Mouse (Mus musculus): ENCODE results near the gene Casp2. TPM values are rescaled to one million over a fixed set of nuclear protein-coding genes. Genes with fewer than 3 reads are reported as not detected.
A peak's percentile ranks its signal among the peaks of the same experiment; 100 is the strongest.

Casp2 gene
- polyA plus RNA-seq, 1 experiment from 2014 or later: 23.4 TPM

GRCm38 (mm10) chr6:42325268-42325609 is 60.5 kb downstream of the Casp2 start:
- Histone ChIP-seq H3K27me3 (ENCODE audit: control insufficient read depth, insufficient read depth, low read depth, low read length) (peaks cover 53% of the 10 kb centered on the region), H3K27ac (ENCODE audit: low read length) (no peak overlapping the region), H3K4me3 (ENCODE audit: low read depth, low read length) (peak overlapping the region; percentile 45; the same call in 1 of the 2 replicates), H3K4me2 (ENCODE audit: low read depth, low read length) (peak overlapping the region; percentile 53; the same call in 1 of the 2 replicates), H3K9me3 (replicated peaks; ENCODE audit: control insufficient read depth, low read length) (no peaks in the 10 kb centered on the region), H3K4me1 (ENCODE audit: control insufficient read depth, low read depth, low read length) (no peaks in the 10 kb centered on the region; the same call in 1 of the 2 replicates), H3K36me3 (ENCODE audit: control insufficient read depth, insufficient read depth) (no peaks in the 10 kb centered on the region), H3K9ac (ENCODE audit: low read depth, low read length) (no peak overlapping the region)
- no peak for ATAC-seq (ENCODE audit: low read depth)
- 4% methylated on average over 7 of the region's 7 CpGs for WGBS (ENCODE audit: insufficient replicate concordance)

GRCm38 (mm10) chr6:42326509-42326908 is 61.7 kb downstream of the Casp2 start:
- Histone ChIP-seq H3K4me1 (ENCODE audit: control insufficient read depth, low read depth, low read length) (no peaks in the 10 kb centered on the region; the same call in 1 of the 2 replicates), H3K9me3 (replicated peaks; ENCODE audit: control insufficient read depth, low read length) (no peaks in the 10 kb centered on the region), H3K4me2 (ENCODE audit: low read depth, low read length) (no peak overlapping the region), H3K27ac (ENCODE audit: low read length) (no peak overlapping the region), H3K36me3 (ENCODE audit: control insufficient read depth, insufficient read depth) (no peaks in the 10 kb centered on the region), H3K4me3 (ENCODE audit: low read depth, low read length) (no peak overlapping the region), H3K27me3 (ENCODE audit: control insufficient read depth, insufficient read depth, low read depth, low read length) (peaks cover 45% of the 10 kb centered on the region), H3K9ac (ENCODE audit: low read depth, low read length) (no peak overlapping the region)
- 40% methylated on average over 3 of the region's 3 CpGs for WGBS (ENCODE audit: insufficient replicate concordance)
- no peak for ATAC-seq (ENCODE audit: low read depth)

GRCm38 (mm10) chr6:42328757-42329156 is 64.0 kb downstream of the Casp2 start:
- Histone ChIP-seq H3K4me1 (ENCODE audit: control insufficient read depth, low read depth, low read length) (no peaks in the 10 kb centered on the region; the same call in 1 of the 2 replicates), H3K27ac (ENCODE audit: low read length) (no peak overlapping the region), H3K9ac (ENCODE audit: low read depth, low read length) (no peak overlapping the region), H3K4me3 (ENCODE audit: low read depth, low read length) (no peak overlapping the region), H3K27me3 (ENCODE audit: control insufficient read depth, insufficient read depth, low read depth, low read length) (peaks cover 23% of the 10 kb centered on the region), H3K36me3 (ENCODE audit: control insufficient read depth, insufficient read depth) (no peaks in the 10 kb centered on the region), H3K4me2 (ENCODE audit: low read depth, low read length) (no peak overlapping the region), H3K9me3 (replicated peaks; ENCODE audit: control insufficient read depth, low read length) (no peaks in the 10 kb centered on the region)
- no peak for ATAC-seq (ENCODE audit: low read depth)
- 30% methylated on average over 3 of the region's 3 CpGs for WGBS (ENCODE audit: insufficient replicate concordance)

GRCm38 (mm10) chr6:42330216-42330615 is 65.4 kb downstream of the Casp2 start:
- H3K36me3 ChIP-seq (ENCODE audit: control insufficient read depth, insufficient read depth): no peaks in the 10 kb centered on the region
- no peak for ATAC-seq (ENCODE audit: low read depth)
- H3K4me2 ChIP-seq (ENCODE audit: low read depth, low read length): no peak overlapping the region
- H3K9me3 ChIP-seq (replicated peaks; ENCODE audit: control insufficient read depth, low read length): no peaks in the 10 kb centered on the region
- no peaks in the 10 kb centered on the region for H3K4me1 ChIP-seq (ENCODE audit: control insufficient read depth, low read depth, low read length)
- no peak overlapping the region for H3K9ac ChIP-seq (ENCODE audit: low read depth, low read length)
- H3K27me3 ChIP-seq (ENCODE audit: control insufficient read depth, insufficient read depth, low read depth, low read length): peaks cover 8% of the 10 kb centered on the region
- no peak overlapping the region for H3K27ac ChIP-seq (ENCODE audit: low read length)
- no peak overlapping the region for H3K4me3 ChIP-seq (ENCODE audit: low read depth, low read length)
- WGBS (ENCODE audit: insufficient replicate concordance): 62% methylated on average over 3 of the region's 3 CpGs

- H3K4me3 ChIP-seq (ENCODE audit: low read depth, low read length): no peak overlapping the region
- H3K27ac ChIP-seq (ENCODE audit: low read length): no peak overlapping the region
- 68% methylated on average over 3 of the region's 3 CpGs for WGBS (ENCODE audit: insufficient replicate concordance)
- no peaks in the 10 kb centered on the region for H3K9me3 ChIP-seq (replicated peaks; ENCODE audit: control insufficient read depth, low read length)
- no peak overlapping the region for H3K9ac ChIP-seq (ENCODE audit: low read depth, low read length)
- ATAC-seq (ENCODE audit: low read depth): no peak
- no peaks in the 10 kb centered on the region for H3K4me1 ChIP-seq (ENCODE audit: control insufficient read depth, low read depth, low read length)
- H3K27me3 ChIP-seq (ENCODE audit: control insufficient read depth, insufficient read depth, low read depth, low read length): peaks cover under 1% of the 10 kb centered on the region; the same call in 1 of the 2 replicates
- no peak overlapping the region for H3K4me2 ChIP-seq (ENCODE audit: low read depth, low read length)
- no peaks in the 10 kb centered on the region for H3K36me3 ChIP-seq (ENCODE audit: control insufficient read depth, insufficient read depth)
Observed at GRCm38 (mm10) chr6:42330946-42331345, 66.2 kb downstream of the Casp2 start.

Other genes with a start within 250 kb of the Casp2 start
- gene Sva, start 226.6 kb upstream of the Casp2 start, polyA plus RNA-seq (2015; fragmentation: Nextera tagmentation; extraction: Ambion mirVana): not detected in 2 replicates
- not detected in 2 replicates for gene Tas2r139, start 124.0 kb upstream of the Casp2 start, polyA plus RNA-seq (2015; fragmentation: Nextera tagmentation; extraction: Ambion mirVana)
- gene Tas2r144, start 49.7 kb upstream of the Casp2 start, polyA plus RNA-seq (2015; fragmentation: Nextera tagmentation; extraction: Ambion mirVana): not detected in 2 replicates
- 7.7 and 8.1 TPM in 2 replicates for gene Gstk1, start 19.1 kb upstream of the Casp2 start, polyA plus RNA-seq (2015; fragmentation: Nextera tagmentation; extraction: Ambion mirVana)
- 0.21 TPM in 1 of 2 replicates, not detected in the other for gene Tmem139, start 3.0 kb upstream of the Casp2 start, polyA plus RNA-seq (2015; fragmentation: Nextera tagmentation; extraction: Ambion mirVana)
- gene Clcn1, start 21.7 kb downstream of the Casp2 start, polyA plus RNA-seq (2015; fragmentation: Nextera tagmentation; extraction: Ambion mirVana): 0.08 and 0.14 TPM in 2 replicates
- gene Fam131b, start 59.7 kb downstream of the Casp2 start, polyA plus RNA-seq (2015; fragmentation: Nextera tagmentation; extraction: Ambion mirVana): not detected in 2 replicates
- 35.2 and 43.2 TPM in 2 replicates for gene Zyx, start 84.6 kb downstream of the Casp2 start, polyA plus RNA-seq (2015; fragmentation: Nextera tagmentation; extraction: Ambion mirVana)
- 7.3 and 8.4 TPM in 2 replicates for gene Epha1, start 108.3 kb downstream of the Casp2 start, polyA plus RNA-seq (2015; fragmentation: Nextera tagmentation; extraction: Ambion mirVana)
- not detected in 2 replicates for gene Tas2r143, start 135.3 kb downstream of the Casp2 start, polyA plus RNA-seq (2015; fragmentation: Nextera tagmentation; extraction: Ambion mirVana)
- not detected in 2 replicates for gene Tas2r135, start 140.4 kb downstream of the Casp2 start, polyA plus RNA-seq (2015; fragmentation: Nextera tagmentation; extraction: Ambion mirVana)
- not detected in 2 replicates for gene Tas2r126, start 169.6 kb downstream of the Casp2 start, polyA plus RNA-seq (2015; fragmentation: Nextera tagmentation; extraction: Ambion mirVana)
- not detected in 2 replicates for gene Olfr458, start 200.2 kb downstream of the Casp2 start, polyA plus RNA-seq (2015; fragmentation: Nextera tagmentation; extraction: Ambion mirVana)
- not detected in 2 replicates for gene Olfr457, start 211.3 kb downstream of the Casp2 start, polyA plus RNA-seq (2015; fragmentation: Nextera tagmentation; extraction: Ambion mirVana)
- not detected in 2 replicates for gene Olfr456, start 222.2 kb downstream of the Casp2 start, polyA plus RNA-seq (2015; fragmentation: Nextera tagmentation; extraction: Ambion mirVana)